Mouse (Mus musculus) MEL (cell line): ENCODE data around the gene Yipf2. TPM values are rescaled to one million over a fixed set of nuclear protein-coding genes. Genes with fewer than 3 reads are reported as not detected.

Source experiments
- DNase-seq: peaks from one replicate; pipeline ENCODE4 v3.0.0; 2011; ENCODE audit warnings: low read depth, low spot score
- H3K27ac ChIP-seq: 2 replicates; pipeline ENCODE4 v1.5.1; 2012; ENCODE audit warnings: low read depth, mild to moderate bottlenecking, control low read depth, low read length, moderate library complexity; ENCODE audit not compliant: control insufficient read depth
- H3K27me3 ChIP-seq, 2 experiments: fragments of 150-350 bp in 1 of 2; sonication (generic) in 1 of 2; 2 replicates each; pipeline ENCODE4 v1.6.1; 2012; ENCODE audit warnings: low read length in 2 of 2, mild to moderate bottlenecking in 2 of 2, improper control_type of control experiment in 1 of 2, moderate library complexity in 1 of 2; ENCODE audit not compliant: insufficient read depth in 2 of 2, control insufficient read depth in 1 of 2
- H3K36me3 ChIP-seq, 2 experiments: 2 replicates each; pipeline ENCODE4 v1.6.1; 2012 to 2014; ENCODE audit warnings: low read length in 2 of 2, improper control_type of control experiment in 1 of 2, inconsistent platforms in 1 of 2, mild to moderate bottlenecking in 1 of 2; ENCODE audit not compliant: insufficient read depth in 2 of 2, control insufficient read depth in 1 of 2
- H3K4me1 ChIP-seq, 2 experiments: fragments of 150-350 bp in 1 of 2; sonication (generic) in 1 of 2; 2 replicates each; pipeline ENCODE4 v1.6.1; 2012; ENCODE audit warnings: low read length in 2 of 2, improper control_type of control experiment in 1 of 2, mild to moderate bottlenecking in 1 of 2; ENCODE audit not compliant: insufficient read depth in 2 of 2, control insufficient read depth in 1 of 2
- H3K4me3 ChIP-seq, 2 experiments: fragments of 150-350 bp in 1 of 2; sonication (generic) in 1 of 2; 2 replicates each; pipeline ENCODE4 v1.5.1; 2012; ENCODE audit warnings: low read depth in 2 of 2, low read length in 2 of 2, mild to moderate bottlenecking in 2 of 2, moderate library complexity in 2 of 2, control low read depth in 1 of 2, improper control_type of control experiment in 1 of 2; ENCODE audit not compliant: control insufficient read depth in 1 of 2, insufficient read depth in 1 of 2
- H3K79me2 ChIP-seq: 2 replicates; pipeline ENCODE4 v1.6.1; 2012; ENCODE audit warnings: mild to moderate bottlenecking, low read length, moderate library complexity; ENCODE audit not compliant: control insufficient read depth, poor library complexity, insufficient read depth
- H3K9ac ChIP-seq: 2 replicates; pipeline ENCODE4 v1.6.1; 2012; ENCODE audit warnings: low read depth, mild to moderate bottlenecking, control low read depth, low read length, moderate library complexity; ENCODE audit not compliant: control insufficient read depth, poor library complexity, severe bottlenecking
- H3K9me3 ChIP-seq: fragments of 150-350 bp; sonication (generic); replicated peaks from 2 replicates; pipeline ENCODE4 v1.6.1; 2012; ENCODE audit warnings: mild to moderate bottlenecking, low read length, improper control_type of control experiment, moderate library complexity; ENCODE audit not compliant: insufficient read depth
- BHLHE40 ChIP-seq: IDR thresholded peaks from 2 replicates; pipeline ENCODE4 v1.6.1; 2012; ENCODE audit warnings: low read depth, mild to moderate bottlenecking, inconsistent platforms, low read length, improper control_type of control experiment, borderline replicate concordance
- CHD1 ChIP-seq: IDR thresholded peaks from 2 replicates; pipeline ENCODE4 v1.6.1; 2012; ENCODE audit warnings: low read depth, mild to moderate bottlenecking, inconsistent platforms, low read length, improper control_type of control experiment
- CHD2 ChIP-seq: IDR thresholded peaks from 2 replicates; pipeline ENCODE4 v1.6.1; 2011; ENCODE audit warnings: low read length, improper control_type of control experiment
- CTCF ChIP-seq, 3 experiments: IDR thresholded peaks in 2 of 3; conservative IDR thresholded peaks in 1 of 3; 2 replicates each; pipeline ENCODE4 v1.5.1; 2011 to 2012; ENCODE audit warnings: low read length in 3 of 3, low read depth in 2 of 3, mild to moderate bottlenecking in 2 of 3, improper control_type of control experiment in 1 of 3, inconsistent platforms in 1 of 3, mixed read lengths in 1 of 3, moderate library complexity in 1 of 3; ENCODE audit not compliant: control insufficient read depth in 1 of 3, insufficient read depth in 1 of 3, poor library complexity in 1 of 3, severe bottlenecking in 1 of 3
- GATA1 ChIP-seq: IDR thresholded peaks from 2 replicates; pipeline ENCODE4 v1.6.1; 2011; ENCODE audit warnings: low read depth, low read length, improper control_type of control experiment
- HCFC1 ChIP-seq: IDR thresholded peaks from 2 replicates; pipeline ENCODE4 v1.6.1; 2012; ENCODE audit warnings: low read depth, mild to moderate bottlenecking, inconsistent platforms, low read length, improper control_type of control experiment, moderate library complexity
- JUND ChIP-seq: IDR thresholded peaks from 2 replicates; pipeline ENCODE4 v1.6.1; 2011; ENCODE audit warnings: low read depth, mild to moderate bottlenecking, improper control_type of control experiment, low read length
- MAFK ChIP-seq: IDR thresholded peaks from 2 replicates; pipeline ENCODE4 v1.6.1; 2011; ENCODE audit warnings: low read depth, mild to moderate bottlenecking, low read length, improper control_type of control experiment, borderline replicate concordance
- MAX ChIP-seq: IDR thresholded peaks from 2 replicates; pipeline ENCODE4 v1.6.1; 2011; ENCODE audit warnings: low read length, improper control_type of control experiment
- MAZ ChIP-seq: IDR thresholded peaks from 2 replicates; pipeline ENCODE4 v1.6.1; 2012; ENCODE audit warnings: low read depth, mild to moderate bottlenecking, inconsistent platforms, low read length, improper control_type of control experiment
- MEF2A ChIP-seq: IDR thresholded peaks from 2 replicates; pipeline ENCODE4 v1.6.1; 2014; ENCODE audit warnings: low read depth, mild to moderate bottlenecking, inconsistent platforms, low read length, improper control_type of control experiment; ENCODE audit not compliant: poor library complexity, insufficient replicate concordance, severe bottlenecking; ENCODE audit errors: extremely low read depth
- MYB ChIP-seq: IDR thresholded peaks from 2 replicates; pipeline ENCODE4 v1.6.1; 2011; ENCODE audit warnings: mild to moderate bottlenecking, low read depth, low read length, improper control_type of control experiment
- POLR2A ChIP-seq, 2 experiments: IDR thresholded peaks; 2 replicates each; pipeline ENCODE4 v1.6.1; 2011 to 2012; ENCODE audit warnings: low read length in 2 of 2, mild to moderate bottlenecking in 2 of 2, control low read depth in 1 of 2, improper control_type of control experiment in 1 of 2, low read depth in 1 of 2, moderate library complexity in 1 of 2; ENCODE audit not compliant: control insufficient read depth in 1 of 2, insufficient read depth in 1 of 2, poor library complexity in 1 of 2
- POLR2AphosphoS2 ChIP-seq: IDR thresholded peaks from 2 replicates; pipeline ENCODE4 v1.6.1; 2011; ENCODE audit warnings: low read length, improper control_type of control experiment
- POLR2AphosphoS5 ChIP-seq: IDR thresholded peaks from 2 replicates; pipeline ENCODE4 v1.6.1; 2012; ENCODE audit warnings: low read depth, borderline replicate concordance, mild to moderate bottlenecking, inconsistent platforms, low read length, moderate library complexity, mixed read lengths
- RAD21 ChIP-seq: IDR thresholded peaks from 2 replicates; pipeline ENCODE4 v1.6.1; 2011; ENCODE audit warnings: mild to moderate bottlenecking, low read depth, low read length, improper control_type of control experiment
- SIN3A ChIP-seq: IDR thresholded peaks from 2 replicates; pipeline ENCODE4 v1.6.1; 2012; ENCODE audit warnings: low read length, improper control_type of control experiment, inconsistent platforms
- SMC3 ChIP-seq: IDR thresholded peaks from 2 replicates; pipeline ENCODE4 v1.6.1; 2011; ENCODE audit warnings: low read depth, low read length, improper control_type of control experiment
- TAL1 ChIP-seq: IDR thresholded peaks from 2 replicates; pipeline ENCODE4 v1.6.1; 2012; ENCODE audit warnings: mild to moderate bottlenecking, inconsistent platforms, low read length, moderate library complexity, mixed read lengths
- TBP ChIP-seq: IDR thresholded peaks from 2 replicates; pipeline ENCODE4 v1.8.0; 2011; ENCODE audit warnings: low read depth, low read length, improper control_type of control experiment
- TCF12 ChIP-seq: IDR thresholded peaks from 2 replicates; pipeline ENCODE4 v1.6.1; 2014; ENCODE audit warnings: low read depth, mild to moderate bottlenecking, inconsistent platforms, low read length, improper control_type of control experiment, moderate library complexity
- UBTF ChIP-seq: IDR thresholded peaks from 2 replicates; pipeline ENCODE4 v1.6.1; 2012; ENCODE audit warnings: low read depth, mild to moderate bottlenecking, inconsistent platforms, low read length, improper control_type of control experiment, moderate library complexity, borderline replicate concordance; ENCODE audit not compliant: insufficient read depth
- ZMIZ1 ChIP-seq: IDR thresholded peaks from 2 replicates; pipeline ENCODE4 v1.6.1; 2012; ENCODE audit warnings: low read depth, mild to moderate bottlenecking, inconsistent platforms, low read length, improper control_type of control experiment, moderate library complexity
- polyA plus RNA-seq, 2 experiments: library from polyadenylated mRNA; stranded (reverse) in 1 of 2; unstranded in 1 of 2; fragments of >175 nt in 1 of 2; fragments of >200 nt in 1 of 2; gene quantifications; 2 replicates each; pipeline versions ENCODE4 v1.2.1 to v1.2.4; 2012; ENCODE audit warnings: low replicate concordance in 2 of 2, low read depth in 1 of 2; ENCODE audit not compliant: insufficient read length in 2 of 2, insufficient read depth in 1 of 2, missing spikeins in 1 of 2
- total RNA-seq: library from RNA; depleted of rRNA; stranded (reverse); fragments of 300-350 nt; gene quantifications from 2 replicates; pipeline ENCODE4 v1.2.3, GENCODE M21; 2012; rRNA removed

Gene Yipf2
- total RNA-seq (22.8 and 24.0 TPM in 2 replicates), polyA plus RNA-seq (10 to 100 TPM in 1 of 2 experiments, not detected in 1; 84.9 TPM)

GRCm38 (mm10) chr9:21592703-21593121, at the start of gene Yipf2, which contains the start of gene Timm29:
Yipf2 (minus strand) TSS chr9:21592828.
Timm29 (plus strand) TSS chr9:21592722.
- H3K27me3 ChIP-seq = no peaks in the 10 kb centered on the region
- DNase-seq = peak; percentile 100
- TF ChIP-seq TBP (peak; percentile 98), SMC3 (no peak), MAZ (no peak), ZMIZ1 (no peak), TCF12 (no peak), HCFC1 (no peak), POLR2AphosphoS5 (peak; percentile 89), MYB (no peak), GATA1 (peak; percentile 79), BHLHE40 (no peak), JUND (no peak), TAL1 (no peak), UBTF (peak; percentile 66; the same call in 1 of the 2 replicates), RAD21 (no peak), CHD2 (no peak), CTCF (IDR thresholded peaks at IDR 0.05 in 2 of 3, conservative IDR thresholded peaks at IDR 0.05 in 1 of 3; ENCODE audit: control insufficient read depth in 1 of 3, insufficient read depth in 1 of 3, low read depth in 2 of 3, low read length in 3 of 3, poor library complexity in 1 of 3, severe bottlenecking in 1 of 3) (no peak), POLR2A (IDR thresholded peaks at IDR 0.05; ENCODE audit: control insufficient read depth in 1 of 2, insufficient read depth in 1 of 2, low read depth in 1 of 2, low read length in 2 of 2, poor library complexity in 1 of 2) (peak in 1 of 2 experiments; percentile 99; a peak in 2 of 4 replicates)
- peaks cover 28% of the 10 kb centered on the region for H3K79me2 ChIP-seq
- no peaks in the 10 kb centered on the region for H3K9me3 ChIP-seq
- peak within 1 kb of the TSS; percentile 52 to 65 for H3K4me3 ChIP-seq
- H3K9ac ChIP-seq = peak within 1 kb of the TSS; percentile 72
- H3K36me3 ChIP-seq = peaks cover 9 to 20% of the 10 kb centered on the region in 2 experiments
- H3K27ac ChIP-seq = peak within 1 kb of the TSS; percentile 66
- H3K4me1 ChIP-seq = peaks cover 3 to 22% of the 10 kb centered on the region in 2 experiments; a peak in 3 of 4 replicates

GRCm38 (mm10) chr9:21639031-21639430, 46.4 kb upstream of the Yipf2 start:
- H3K79me2 ChIP-seq = no peaks in the 10 kb centered on the region
- TF ChIP-seq POLR2AphosphoS2 (no peak), MEF2A (no peak), UBTF (no peak), MAX (no peak), MAFK (no peak), ZMIZ1 (no peak), SIN3A (no peak), CHD1 (no peak)
- TF ChIP-seq, all 39 proteins: peak for 0
- Histone ChIP-seq H3K9me3 (no peaks in the 10 kb centered on the region), H3K4me1 (no peaks in the 10 kb centered on the region), H3K9ac (no peak overlapping the region), H3K27ac (no peak overlapping the region), H3K27me3 (no peaks in the 10 kb centered on the region), H3K36me3 (peaks cover 0 to 90% of the 10 kb centered on the region in 2 experiments; a peak in 2 of 4 replicates), H3K4me3 (no peak overlapping the region)
- DNase-seq = no peak
